In genomic region chr5:125727936-125728335, GRCm38 (mm10) we compare ENCODE assay signal across 22 mouse cellular contexts.
DNase-seq lines count a peak whose midpoint lies in the region; ATAC-seq and TF ChIP-seq lines count a peak whose summit lies in the region.
"Had no signal": no experiment of that assay in that cellular context is flagged by ENCODE, and none has a peak within 500 bp of the region (broad histone marks: within the 10 kb centered on the region; RNA-seq: fewer than 3 reads in every experiment).

No protein-coding gene starts in this region.

- peak; percentile 81 for DNase-seq in heart, adult 11 months
- no peak for DNase-seq in heart, postnatal 25 days (ENCODE audit: low spot score)
- DNase-seq in limb, embryonic 11.5 days (ENCODE audit: low spot score): peak; percentile 22
- DNase-seq in limb, embryonic 10.5 days (ENCODE audit: low spot score): no peak
- DNase-seq in forelimb bud, embryonic 11.5 days (ENCODE audit: low read depth, low spot score): peak; percentile 57
- no peak for DNase-seq in cerebellum, postnatal 14 days
- DNase-seq in layer of hippocampus, adult 9-10 months (ENCODE audit: low spot score): no peak
- DNase-seq: adrenal gland, adult 2 months; adrenal gland, postnatal 10 days; adrenal gland, postnatal 25 days; cerebellum, adult 11-12 months; cerebellum, adult 2 months; cerebellum, adult 9-10 months; cerebellum, postnatal 10 days; cerebellum, postnatal 36 days; embryo, embryonic 11 days; forebrain, postnatal 0 days had no signal

- no peak overlapping the region for H3K27ac ChIP-seq in limb, embryonic 11.5 days (replicated peaks; ENCODE audit: low read depth, low read length)
- no peak overlapping the region for H3K27ac ChIP-seq in limb, embryonic 10.5 days
- peak overlapping the region; percentile 19 for H3K27ac ChIP-seq in cortical plate, adult 2 months (ENCODE audit: insufficient read depth, low read length)
- H3K27ac ChIP-seq: embryonic facial prominence, embryonic 10.5 days; embryonic facial prominence, embryonic 12.5 days; forebrain, embryonic 13.5 days; forebrain, embryonic 15.5 days had no signal

- 81% methylated on average over 9 of the region's 9 CpGs for WGBS in limb, embryonic 11.5 days
- 85% methylated on average over 9 of the region's 9 CpGs for WGBS in limb, embryonic 10.5 days

- H3K4me3 ChIP-seq in limb, embryonic 11.5 days (ENCODE audit: low read depth, low read length): no peak overlapping the region
- no peak overlapping the region for H3K4me3 ChIP-seq in limb, embryonic 10.5 days
- no peak overlapping the region for H3K4me3 ChIP-seq in cortical plate, adult 2 months (ENCODE audit: insufficient read depth, low read length)
- H3K4me3 ChIP-seq: embryonic facial prominence, embryonic 10.5 days; embryonic facial prominence, embryonic 12.5 days; forebrain, embryonic 13.5 days; forebrain, embryonic 15.5 days had no signal

- no peak overlapping the region for H3K9ac ChIP-seq in limb, embryonic 11.5 days (ENCODE audit: low read length)
- H3K9ac ChIP-seq: embryonic facial prominence, embryonic 12.5 days; forebrain, embryonic 13.5 days; forebrain, embryonic 15.5 days; forebrain, postnatal 0 days had no signal

- H3K4me1 ChIP-seq in limb, embryonic 11.5 days (ENCODE audit: control insufficient read depth, insufficient read depth, low read length): no peaks in the 10 kb centered on the region
- H3K4me1 ChIP-seq in limb, embryonic 10.5 days: no peaks in the 10 kb centered on the region
- peaks cover 6% of the 10 kb centered on the region for H3K4me1 ChIP-seq in cortical plate, adult 2 months (ENCODE audit: control insufficient read depth, insufficient read depth, low read length)
- H3K4me1 ChIP-seq: embryonic facial prominence, embryonic 10.5 days; embryonic facial prominence, embryonic 12.5 days; forebrain, embryonic 13.5 days; forebrain, embryonic 15.5 days had no signal

- no peak overlapping the region for H3K4me2 ChIP-seq in limb, embryonic 11.5 days (ENCODE audit: low read depth, severe bottlenecking)
- H3K4me2 ChIP-seq: embryonic facial prominence, embryonic 12.5 days; forebrain, embryonic 13.5 days; forebrain, embryonic 15.5 days had no signal

- TF ChIP-seq CTCF in cortical plate, adult 2 months (IDR thresholded peaks at IDR 0.05; ENCODE audit: extremely low read depth, insufficient read depth, low read length): no peak

- H3K9me3 ChIP-seq in limb, embryonic 11.5 days (ENCODE audit: control insufficient read depth, low read length): no peaks in the 10 kb centered on the region
- H3K9me3 ChIP-seq in limb, embryonic 10.5 days (replicated peaks): no peaks in the 10 kb centered on the region
- H3K9me3 ChIP-seq: forebrain, embryonic 15.5 days had no signal

- no peak for TF ChIP-seq POLR2A in cortical plate, adult 2 months (IDR thresholded peaks at IDR 0.05; ENCODE audit: extremely low read depth, insufficient read depth, low read length)

- intact Hi-C loops in heart, postnatal 25 days (cut with DNase I): no loop called here

- no peaks in the 10 kb centered on the region for H3K36me3 ChIP-seq in limb, embryonic 11.5 days (ENCODE audit: control insufficient read depth, insufficient read depth, low read length)
- H3K36me3 ChIP-seq in limb, embryonic 10.5 days: no peaks in the 10 kb centered on the region
- H3K36me3 ChIP-seq: embryonic facial prominence, embryonic 10.5 days; embryonic facial prominence, embryonic 12.5 days had no signal

- H3K27me3 ChIP-seq in limb, embryonic 11.5 days (ENCODE audit: control insufficient read depth, insufficient read depth, low read length): no peaks in the 10 kb centered on the region
- no peaks in the 10 kb centered on the region for H3K27me3 ChIP-seq in limb, embryonic 10.5 days (ENCODE audit: low read depth, poor library complexity, severe bottlenecking)
- H3K27me3 ChIP-seq: embryonic facial prominence, embryonic 12.5 days; forebrain, embryonic 13.5 days; forebrain, embryonic 15.5 days had no signal

- ATAC-seq in limb, embryonic 11.5 days (ENCODE audit: insufficient number of reproducible peaks, low FRiP score, low TSS enrichment, low read depth): no peak
- ATAC-seq: forebrain, embryonic 13.5 days; forebrain, embryonic 15.5 days; forebrain, postnatal 0 days had no signal

Comparison
In these comparisons a context has a peak if more than half of its experiments do, and no peak if none do; other contexts are left out.
1. DNase-seq: peak in heart, adult 11 months (single experiment), limb, embryonic 11.5 days (single experiment) and forelimb bud, embryonic 11.5 days (single experiment); none in heart, postnatal 25 days (single experiment), limb, embryonic 10.5 days (single experiment), cerebellum, postnatal 14 days (0 of 2) and layer of hippocampus, adult 9-10 months (single experiment).